Mouse (Mus musculus) hindbrain, embryonic 12.5 days (tissue): ENCODE results near the gene Galt. TPM values are rescaled to one million over a fixed set of nuclear protein-coding genes. Genes with fewer than 3 reads are reported as not detected.
"Not testable (repeated sequence)": the region's sequence is repeated elsewhere in the genome, so short reads cannot be mapped to it uniquely, and the experiment has no call there.

ENCODE experiments used
- ATAC-seq: fragments of 200-750 bp; cut with Nextera tagmentation; 2 replicates; pipeline ENCODE4 v1.8.0; 2017; ENCODE audit warnings: moderate TSS enrichment; ENCODE audit not compliant: low FRiP score
- H3K27ac ChIP-seq: fragments of 300-500 bp; sonication (generic); 2 replicates; pipeline ENCODE4 v1.5.1; 2016; ENCODE audit warnings: mild to moderate bottlenecking
- H3K27me3 ChIP-seq: fragments of 300-500 bp; sonication (generic); 2 replicates; pipeline ENCODE4 v1.6.1; 2016; ENCODE audit warnings: mild to moderate bottlenecking
- H3K36me3 ChIP-seq: fragments of 300-500 bp; sonication (generic); 2 replicates; pipeline ENCODE4 v1.6.1; 2016; ENCODE audit warnings: mild to moderate bottlenecking
- H3K4me1 ChIP-seq: fragments of 300-500 bp; sonication (generic); 2 replicates; pipeline ENCODE4 v1.6.1; 2016
- H3K4me2 ChIP-seq: fragments of 300-500 bp; sonication (generic); replicated peaks from 2 replicates; pipeline ENCODE4 v1.6.1; 2016; ENCODE audit warnings: mild to moderate bottlenecking
- H3K4me3 ChIP-seq: fragments of 300-500 bp; sonication (generic); 2 replicates; pipeline ENCODE4 v1.5.1; 2016; ENCODE audit warnings: mild to moderate bottlenecking
- H3K9ac ChIP-seq: fragments of 300-500 bp; sonication (generic); 2 replicates; pipeline ENCODE4 v1.6.1; 2016; ENCODE audit warnings: mild to moderate bottlenecking, moderate library complexity
- H3K9me3 ChIP-seq: fragments of 300-500 bp; sonication (generic); replicated peaks from 2 replicates; pipeline ENCODE4 v1.6.1; 2016; ENCODE audit warnings: mild to moderate bottlenecking
- WGBS: fragments of 180-500 bp; shearing (Covaris S2); methylation state at CpG from one replicate; pipeline ENCODE4 v1.1.7; 2016; 5-methylcytosine and 5-hydroxymethylcytosine counted together
- polyA plus RNA-seq: library from polyadenylated mRNA; unstranded; fragments of >200 nt; fragmentation: Nextera tagmentation; extraction: Ambion mirVana; gene quantifications from 2 replicates; pipeline ENCODE4 v1.2.1, GENCODE M21; 2016

Galt gene
- polyA plus RNA-seq, 1 experiment from 2014 or later, result 33.4 TPM

- ATAC-seq, result no peak
- peak overlapping the region; percentile 41; the same call in 1 of the 2 replicates for H3K9ac ChIP-seq
- no peaks in the 10 kb centered on the region for H3K27me3 ChIP-seq
- no peaks in the 10 kb centered on the region for H3K9me3 ChIP-seq
- peaks cover 30% of the 10 kb centered on the region for H3K4me1 ChIP-seq
- H3K4me2 ChIP-seq, result peak overlapping the region; percentile 58
- WGBS, result 36% methylated on average over 8 of the region's 8 CpGs
- H3K36me3 ChIP-seq, result 0 out of 2 replicates have a peak, but pooled peaks cover 6% of the 10 kb centered on the region
- H3K27ac ChIP-seq, result peak overlapping the region; percentile 73
- H3K4me3 ChIP-seq, result peak overlapping the region; percentile 39; the same call in 1 of the 2 replicates
These were observed 7.2 kb downstream of the Galt start for GRCm38 (mm10) chr4:41762099-41762687.

GRCm38 (mm10) chr4:41762688-41763114 is 7.7 kb downstream of the Galt start:
- H3K9me3 ChIP-seq, ATAC-seq, H3K36me3 ChIP-seq, H3K27me3 ChIP-seq: not testable (repeated sequence)
- 48% methylated on average over 8 of the region's 8 CpGs for WGBS
- Histone ChIP-seq H3K4me3 (peak overlapping the region; percentile 6; the same call in 1 of the 2 replicates), H3K4me1 (peaks cover 30% of the 10 kb centered on the region), H3K4me2 (peak overlapping the region; percentile 58), H3K27ac (peak overlapping the region; percentile 73), H3K9ac (peak overlapping the region; percentile 41)

- H3K9me3 ChIP-seq, H3K4me3 ChIP-seq, H3K27me3 ChIP-seq, H3K9ac ChIP-seq, H3K36me3 ChIP-seq, ATAC-seq, H3K27ac ChIP-seq: not testable (repeated sequence)
- 65% methylated on average over 5 of the region's 6 CpGs for WGBS
- peak overlapping the region; percentile 58; the same call in 1 of the 2 replicates for H3K4me2 ChIP-seq
- peaks cover 30% of the 10 kb centered on the region for H3K4me1 ChIP-seq
These were observed 8.1 kb downstream of the Galt start for GRCm38 (mm10) chr4:41763176-41763575.

GRCm38 (mm10) chr4:41767301-41767700 is 12.3 kb downstream of the Galt start:
- H3K4me2 ChIP-seq, H3K36me3 ChIP-seq, ATAC-seq, H3K9ac ChIP-seq, H3K27ac ChIP-seq, H3K27me3 ChIP-seq, H3K9me3 ChIP-seq, H3K4me1 ChIP-seq, H3K4me3 ChIP-seq: not testable (repeated sequence)
- 84% methylated on average over 10 of the region's 10 CpGs for WGBS

- Histone ChIP-seq H3K4me3 (peak overlapping the region; percentile 23), H3K4me2 (peak overlapping the region; percentile 46)
- not testable (repeated sequence) for H3K9me3 ChIP-seq, H3K27me3 ChIP-seq, ATAC-seq, H3K9ac ChIP-seq, H3K4me1 ChIP-seq, H3K27ac ChIP-seq, H3K36me3 ChIP-seq
- 5% methylated on average over 6 of the region's 16 CpGs for WGBS
These were observed 17.9 kb downstream of the Galt start for GRCm38 (mm10) chr4:41772946-41773345.

GRCm38 (mm10) chr4:41773502-41773901 is 18.5 kb downstream of the Galt start:
- not testable (repeated sequence) for H3K4me1 ChIP-seq, ATAC-seq, H3K27me3 ChIP-seq, H3K9me3 ChIP-seq, H3K36me3 ChIP-seq
- H3K9ac ChIP-seq, result peak overlapping the region; percentile 69
- peak overlapping the region; percentile 51 for H3K4me2 ChIP-seq
- peak overlapping the region; percentile 67; the same call in 1 of the 2 replicates for H3K27ac ChIP-seq
- 1% methylated on average over 21 of the region's 25 CpGs for WGBS
- H3K4me3 ChIP-seq, result peak overlapping the region; percentile 44

- Histone ChIP-seq H3K27ac (peak within 1 kb of the TSS; percentile 67; the same call in 1 of the 2 replicates), H3K9ac (peak within 1 kb of the TSS; percentile 69)
These were observed 19.0 kb downstream of the Galt start, which contains the start of gene Ccl27a for GRCm38 (mm10) chr4:41774002-41774401. Gene Ccl27a, minus strand, starts transcription at chr4:41774247.

GRCm38 (mm10) chr4:41774506-41774905 is 19.5 kb downstream of the Galt start:
- peak overlapping the region; percentile 31 for H3K4me3 ChIP-seq
- H3K36me3 ChIP-seq, ATAC-seq, H3K4me1 ChIP-seq, H3K9me3 ChIP-seq, H3K27me3 ChIP-seq: not testable (repeated sequence)
- peak overlapping the region; percentile 40; the same call in 1 of the 2 replicates for H3K27ac ChIP-seq
- WGBS, result 71% methylated on average over 3 of the region's 3 CpGs
- peak overlapping the region; percentile 53 for H3K4me2 ChIP-seq
- peak overlapping the region; percentile 32; the same call in 1 of the 2 replicates for H3K9ac ChIP-seq

More at GRCm38 (mm10) chr4:41774002-41774401, 19.0 kb downstream of the Galt start, which contains the start of gene Ccl27a:
- not testable (repeated sequence) for H3K9me3 ChIP-seq, H3K4me1 ChIP-seq, H3K36me3 ChIP-seq, ATAC-seq, H3K27me3 ChIP-seq
- WGBS, result under 1% methylated on average over 12 of the region's 14 CpGs
- H3K4me2 ChIP-seq, result peak within 1 kb of the TSS; percentile 53
- H3K4me3 ChIP-seq, result peak within 1 kb of the TSS; percentile 44

GRCm38 (mm10) chr4:41775840-41776239 is 20.8 kb downstream of the Galt start:
- not testable (repeated sequence) for H3K9ac ChIP-seq, ATAC-seq
- WGBS, result 82% methylated on average over 1 of the region's 1 CpGs

GRCm38 (mm10) chr4:41781271-41781670 is 26.2 kb downstream of the Galt start:
- H3K4me1 ChIP-seq, H3K4me2 ChIP-seq, H3K27me3 ChIP-seq, H3K4me3 ChIP-seq, H3K9ac ChIP-seq, H3K36me3 ChIP-seq, ATAC-seq, H3K27ac ChIP-seq, H3K9me3 ChIP-seq: not testable (repeated sequence)
- 28% methylated on average over 9 of the region's 9 CpGs for WGBS

More at GRCm38 (mm10) chr4:41775840-41776239, 20.8 kb downstream of the Galt start:
- H3K27ac ChIP-seq, H3K27me3 ChIP-seq, H3K9me3 ChIP-seq, H3K4me2 ChIP-seq, H3K36me3 ChIP-seq, H3K4me3 ChIP-seq, H3K4me1 ChIP-seq: not testable (repeated sequence)

- not testable (repeated sequence) for H3K9me3 ChIP-seq, H3K27me3 ChIP-seq, H3K4me2 ChIP-seq, H3K4me3 ChIP-seq, ATAC-seq, H3K9ac ChIP-seq, H3K27ac ChIP-seq, H3K4me1 ChIP-seq, H3K36me3 ChIP-seq
- WGBS, result 16% methylated on average over 15 of the region's 21 CpGs
These were observed 26.9 kb downstream of the Galt start for GRCm38 (mm10) chr4:41781748-41782485.

- H3K4me2 ChIP-seq, H3K9me3 ChIP-seq, H3K9ac ChIP-seq, H3K36me3 ChIP-seq, H3K27me3 ChIP-seq, H3K4me1 ChIP-seq, ATAC-seq, H3K27ac ChIP-seq, H3K4me3 ChIP-seq: not testable (repeated sequence)
- WGBS, result 17% methylated on average over 4 of the region's 4 CpGs
These were observed 27.7 kb downstream of the Galt start for GRCm38 (mm10) chr4:41782711-41783110.
